Mouse (Mus musculus) limb, embryonic 10.5 days (tissue): ENCODE results near the gene Bex4. TPM values are rescaled to one million over a fixed set of nuclear protein-coding genes. Genes with fewer than 3 reads are reported as not detected.
"Not testable (repeated sequence)": the region's sequence is repeated elsewhere in the genome, so short reads cannot be mapped to it uniquely, and the experiment has no call there.

Experiments used
- DNase-seq: peaks from one replicate; pipeline ENCODE4 v3.0.0-alpha.2; 2017; ENCODE audit warnings: low spot score
- H3K27ac ChIP-seq: fragments of 300-500 bp; sonication (generic); 2 replicates; pipeline ENCODE4 v1.5.1; 2016; ENCODE audit warnings: mild to moderate bottlenecking
- H3K27me3 ChIP-seq: fragments of 300-500 bp; sonication (generic); 2 replicates; pipeline ENCODE4 v1.6.1; 2016; ENCODE audit warnings: low read depth, mild to moderate bottlenecking; ENCODE audit not compliant: poor library complexity, severe bottlenecking
- H3K36me3 ChIP-seq: fragments of 300-500 bp; sonication (generic); 2 replicates; pipeline ENCODE4 v1.6.1; 2016; ENCODE audit warnings: mild to moderate bottlenecking, moderate library complexity
- H3K4me1 ChIP-seq: fragments of 300-500 bp; sonication (generic); 2 replicates; pipeline ENCODE4 v1.6.1; 2016
- H3K4me3 ChIP-seq: fragments of 300-500 bp; sonication (generic); 2 replicates; pipeline ENCODE4 v1.5.1; 2016; ENCODE audit warnings: mild to moderate bottlenecking, moderate library complexity
- H3K9me3 ChIP-seq: fragments of 300-500 bp; sonication (generic); replicated peaks from 2 replicates; pipeline ENCODE4 v1.6.1; 2016; ENCODE audit warnings: mild to moderate bottlenecking
- WGBS: fragments of 180-500 bp; shearing (Covaris S2); methylation state at CpG from one replicate; pipeline ENCODE4 v1.1.7; 2016; 5-methylcytosine and 5-hydroxymethylcytosine counted together
- polyA plus RNA-seq: library from polyadenylated mRNA; unstranded; fragments of >200 nt; fragmentation: Nextera tagmentation; extraction: Ambion mirVana; gene quantifications from 2 replicates; pipeline ENCODE4 v1.2.1, GENCODE M21; 2016

Gene Bex4
- 67.9 and 81.2 TPM in 2 replicates for polyA plus RNA-seq

DNA sequence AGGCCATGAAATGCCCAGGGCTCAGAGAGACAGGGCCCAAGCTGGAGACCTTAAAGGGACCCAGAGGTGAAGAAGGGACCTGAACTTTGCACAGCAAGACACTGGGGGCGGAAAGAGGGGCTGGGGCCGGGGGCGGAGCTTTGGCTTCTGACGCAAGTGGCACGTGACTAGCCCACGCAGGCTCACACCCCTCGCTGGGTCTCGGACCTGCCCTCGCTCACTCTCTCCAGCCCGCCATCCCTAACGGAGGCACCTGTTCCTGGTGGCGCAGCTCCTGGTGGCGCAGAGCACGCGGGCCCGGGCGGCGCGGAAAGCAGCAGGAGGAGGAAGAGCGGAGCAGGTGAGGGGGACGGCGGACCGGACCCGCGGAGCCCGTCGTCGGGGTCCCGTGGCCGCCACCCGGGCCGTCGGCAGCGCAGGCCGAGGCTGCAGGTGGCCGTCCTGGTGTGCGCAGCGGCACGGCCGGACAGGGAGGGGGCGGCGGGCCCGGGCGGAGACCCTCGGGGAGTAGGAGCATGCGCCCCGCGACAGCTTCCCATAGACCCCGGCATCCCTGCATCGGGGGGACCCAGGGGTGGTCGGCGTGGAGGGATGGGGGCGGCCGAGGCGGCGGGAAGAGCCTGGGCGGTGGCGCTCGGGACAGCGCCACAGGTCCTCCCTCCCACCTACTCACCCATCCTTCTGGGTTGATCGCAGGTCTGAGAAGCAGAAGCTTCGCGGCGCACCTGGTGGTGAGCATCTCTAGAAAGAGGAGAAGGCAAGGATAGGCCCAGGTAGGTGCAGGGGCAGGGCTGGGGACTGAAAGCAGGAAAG is at the start of gene Bex4:
Gene Bex4 (plus strand): TSS at position 170 of the 813 bp plus-strand sequence.
- not testable (repeated sequence) for H3K27ac ChIP-seq, H3K9me3 ChIP-seq, H3K36me3 ChIP-seq, DNase-seq, H3K4me1 ChIP-seq
- 20% methylated on average over 21 of the region's 64 CpGs for WGBS
- H3K4me3 ChIP-seq = peak within 1 kb of the TSS; percentile 49
- H3K27me3 ChIP-seq = peaks cover 15% of the 10 kb centered on the region; the same call in 1 of the 2 replicates

DNA sequence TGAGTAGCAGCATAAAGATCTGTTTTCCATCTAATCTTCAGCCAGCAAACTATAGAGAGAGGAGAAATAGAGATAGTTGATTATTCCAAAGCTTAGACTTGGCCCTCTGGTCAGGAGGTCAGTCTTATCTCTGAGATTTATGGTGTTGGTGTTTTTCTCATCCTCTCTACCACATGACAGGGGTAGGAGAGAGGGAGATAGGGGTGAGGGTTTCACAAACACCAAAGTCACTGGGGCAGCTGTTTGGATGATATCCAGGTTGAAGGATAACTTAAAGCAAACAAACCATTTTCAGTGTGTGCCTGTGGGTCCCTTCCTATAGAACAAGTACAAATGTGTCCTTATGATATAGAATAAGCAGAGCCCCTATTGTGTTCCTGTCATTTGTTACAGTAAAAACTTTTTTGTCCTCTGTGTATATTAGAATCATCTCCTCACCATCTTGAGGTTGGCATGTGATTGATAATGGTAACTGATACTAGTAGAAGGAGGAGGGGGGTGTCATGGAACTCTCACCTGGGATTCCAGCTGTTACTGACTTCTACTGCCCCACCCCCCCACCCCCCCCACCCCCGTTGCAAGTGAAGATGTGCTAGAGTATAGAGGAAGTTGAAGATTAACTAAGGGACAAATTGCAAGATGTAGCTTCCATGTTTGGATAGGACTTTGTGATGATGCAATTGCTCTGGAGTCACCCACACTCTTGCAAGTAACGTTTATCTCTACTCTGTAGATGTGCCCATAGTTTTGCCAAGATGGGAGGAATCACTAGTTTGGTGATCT is 46.1 kb upstream of the Bex4 start:
- no peak for DNase-seq
- Histone ChIP-seq H3K36me3 (no peaks in the 10 kb centered on the region), H3K4me1 (no peaks in the 10 kb centered on the region), H3K27ac (no peak overlapping the region), H3K4me3 (no peak overlapping the region), H3K27me3 (peaks cover 54% of the 10 kb centered on the region), H3K9me3 (no peaks in the 10 kb centered on the region)
- WGBS = 46% methylated on average over 2 of the region's 2 CpGs

DNA sequence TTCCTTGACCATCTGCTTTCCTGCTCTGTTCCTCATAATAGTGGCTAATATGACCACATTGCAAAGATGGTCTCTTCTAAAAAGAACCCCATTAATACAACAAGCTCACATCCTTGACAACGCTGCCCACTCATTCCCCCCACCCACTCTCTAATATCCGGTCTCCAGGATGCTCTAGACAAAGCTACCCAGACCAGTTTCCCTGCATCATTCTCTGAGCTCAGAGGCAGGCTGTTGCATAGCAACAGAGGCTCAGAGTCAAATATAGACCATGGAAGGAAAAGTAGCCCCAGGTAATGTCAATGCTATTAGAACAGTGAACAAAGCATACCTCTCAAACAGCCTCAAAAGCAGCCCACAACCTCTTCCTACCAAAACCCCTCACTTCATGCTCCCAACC is 44.4 kb upstream of the Bex4 start:
- H3K27me3 ChIP-seq = peaks cover 53% of the 10 kb centered on the region
- H3K9me3 ChIP-seq = no peaks in the 10 kb centered on the region
- no peaks in the 10 kb centered on the region for H3K36me3 ChIP-seq
- no peak overlapping the region for H3K27ac ChIP-seq
- DNase-seq = no peak
- 56% methylated on average over 2 of the region's 2 CpGs for WGBS
- no peak overlapping the region for H3K4me3 ChIP-seq
- no peaks in the 10 kb centered on the region for H3K4me1 ChIP-seq

DNA sequence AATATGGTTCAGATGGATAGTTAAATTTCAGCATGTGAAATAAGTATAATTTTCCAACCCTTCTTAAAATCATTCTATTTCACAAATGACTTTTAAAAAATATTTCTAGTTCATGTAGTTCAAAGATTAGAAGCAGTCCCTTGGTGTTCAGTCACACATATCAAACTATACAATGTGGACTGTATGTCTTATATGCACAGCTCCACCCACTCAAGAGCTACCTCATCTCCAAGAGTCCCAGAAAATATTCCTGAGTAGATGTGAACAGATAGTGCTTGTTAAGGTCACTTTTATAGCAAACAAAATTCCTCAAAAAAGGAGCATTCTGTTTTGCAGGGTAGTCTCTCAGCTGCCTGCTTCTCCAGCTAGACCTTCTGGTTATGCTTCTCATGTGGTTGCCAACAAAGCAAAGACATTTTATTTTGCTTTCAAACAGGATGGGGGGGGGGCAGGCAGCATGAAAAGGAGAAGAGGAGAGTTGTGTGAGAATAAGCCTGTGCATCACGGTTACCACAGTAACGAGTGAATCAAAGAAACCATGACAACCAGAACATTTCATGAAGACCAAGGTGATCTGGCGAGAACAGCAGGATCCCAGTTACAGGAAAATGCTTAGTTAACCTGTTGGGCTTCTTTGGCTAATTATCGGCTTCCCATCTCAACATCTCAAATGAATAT is 34.6 kb upstream of the Bex4 start:
- 74% methylated on average over 4 of the region's 4 CpGs for WGBS
- no peak for DNase-seq
- no peaks in the 10 kb centered on the region for H3K36me3 ChIP-seq
- no peak overlapping the region for H3K27ac ChIP-seq
- peaks cover 36% of the 10 kb centered on the region for H3K27me3 ChIP-seq
- H3K9me3 ChIP-seq = no peaks in the 10 kb centered on the region
- H3K4me3 ChIP-seq = no peak overlapping the region
- no peaks in the 10 kb centered on the region for H3K4me1 ChIP-seq

DNA sequence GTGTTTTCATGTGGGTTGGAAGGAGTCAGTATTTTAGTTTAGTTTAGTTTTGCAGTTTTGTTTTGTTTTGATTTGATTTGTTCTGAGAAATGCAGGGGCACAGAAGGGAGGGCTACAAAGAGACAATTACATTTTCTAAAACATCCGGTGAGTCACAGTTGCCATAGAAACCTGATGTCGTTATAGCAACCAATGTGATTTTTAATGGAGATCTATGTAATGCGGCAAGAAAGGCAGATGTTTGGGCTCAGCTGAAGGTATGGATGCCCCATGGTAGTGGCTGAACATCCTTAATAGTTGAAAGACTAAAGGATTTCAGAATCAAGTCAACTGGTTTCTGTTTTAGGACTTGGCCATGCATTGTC is 34.1 kb upstream of the Bex4 start:
- H3K4me1 ChIP-seq = no peaks in the 10 kb centered on the region
- no peaks in the 10 kb centered on the region for H3K36me3 ChIP-seq
- DNase-seq = no peak
- 82% methylated on average over 3 of the region's 3 CpGs for whole genome bisulfite sequencing
- H3K4me3 ChIP-seq = no peak overlapping the region
- no peaks in the 10 kb centered on the region for H3K9me3 ChIP-seq
- no peak overlapping the region for H3K27ac ChIP-seq
- H3K27me3 ChIP-seq = peaks cover 41% of the 10 kb centered on the region

DNA sequence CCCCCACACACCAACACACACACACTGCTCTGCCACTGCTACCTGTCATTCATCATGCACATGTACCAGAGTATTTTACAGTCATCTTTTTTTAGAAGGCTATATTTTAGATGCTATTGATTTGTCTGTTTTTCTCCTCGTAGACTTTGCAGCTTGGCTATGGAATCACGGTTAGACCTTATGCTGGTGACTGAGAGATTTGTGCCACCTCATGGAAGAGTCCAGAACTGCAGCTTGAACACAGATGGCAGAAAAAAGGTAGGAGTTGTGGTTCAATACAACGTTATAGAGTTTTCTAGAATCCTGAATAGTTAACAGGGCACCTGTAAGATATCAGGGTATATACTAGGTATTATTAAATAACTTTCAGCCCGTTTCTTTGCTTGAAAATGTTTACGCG is 30.9 kb upstream of the Bex4 start:
- H3K27me3 ChIP-seq = peaks cover 64% of the 10 kb centered on the region
- peak; percentile 34 for DNase-seq
- H3K4me3 ChIP-seq = no peak overlapping the region
- 40% methylated on average over 6 of the region's 6 CpGs for WGBS
- H3K4me1 ChIP-seq = no peaks in the 10 kb centered on the region
- H3K27ac ChIP-seq = no peak overlapping the region
- no peaks in the 10 kb centered on the region for H3K9me3 ChIP-seq
- no peaks in the 10 kb centered on the region for H3K36me3 ChIP-seq

DNA sequence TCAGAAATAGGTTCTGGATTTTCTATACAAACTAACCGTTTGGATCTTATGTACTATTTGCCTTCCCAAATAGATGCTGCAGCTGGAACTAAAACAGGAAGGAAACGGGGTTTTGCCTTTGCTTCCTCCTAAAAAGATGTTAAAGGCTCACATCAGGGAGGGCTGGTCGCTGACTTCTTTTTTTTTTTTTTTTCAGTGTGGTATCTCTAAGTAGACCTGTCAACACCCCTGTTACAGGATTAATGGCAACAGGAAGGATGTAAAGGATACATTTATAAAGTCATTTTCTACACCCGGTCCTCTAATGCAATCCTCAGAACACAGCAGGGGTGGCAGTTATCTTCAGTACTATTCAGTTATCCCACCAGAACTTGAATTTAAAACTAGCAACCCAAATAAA is 23.8 kb upstream of the Bex4 start:
- Histone ChIP-seq H3K9me3 (no peaks in the 10 kb centered on the region), H3K4me3 (peak overlapping the region; percentile 53; the same call in 1 of the 2 replicates), H3K36me3 (no peaks in the 10 kb centered on the region), H3K27me3 (peaks cover 78% of the 10 kb centered on the region), H3K27ac (no peak overlapping the region), H3K4me1 (no peaks in the 10 kb centered on the region)
- no peak for DNase-seq
- WGBS = 42% methylated on average over 4 of the region's 4 CpGs

DNA sequence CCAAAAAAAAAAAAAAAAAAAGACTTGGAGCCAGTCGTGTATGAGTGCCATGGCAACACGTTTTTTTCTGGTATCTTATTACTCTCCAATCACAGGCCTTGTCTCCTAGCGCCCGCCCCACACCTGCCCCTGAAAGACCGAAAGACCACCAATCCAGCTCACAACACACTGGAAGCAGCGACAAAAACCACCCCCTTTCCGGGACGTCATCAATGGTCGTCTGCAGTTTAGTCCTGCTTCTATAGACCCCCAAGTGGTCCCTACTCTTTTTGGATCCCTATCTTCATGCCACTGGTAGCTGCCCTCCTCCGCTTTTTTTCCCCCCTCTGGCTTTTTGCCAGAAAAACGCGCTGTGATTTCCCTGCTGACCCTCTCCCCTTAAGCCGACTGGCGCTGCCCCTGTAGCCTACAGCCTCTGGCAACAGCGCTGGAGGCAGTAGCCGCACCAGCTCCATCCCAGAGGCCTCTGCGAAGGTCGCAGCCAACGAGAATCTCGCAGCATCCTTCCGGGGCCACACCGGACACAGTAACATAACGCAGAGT is 23.3 kb upstream of the Bex4 start:
- Histone ChIP-seq H3K9me3 (no peaks in the 10 kb centered on the region), H3K36me3 (no peaks in the 10 kb centered on the region)

DNA sequence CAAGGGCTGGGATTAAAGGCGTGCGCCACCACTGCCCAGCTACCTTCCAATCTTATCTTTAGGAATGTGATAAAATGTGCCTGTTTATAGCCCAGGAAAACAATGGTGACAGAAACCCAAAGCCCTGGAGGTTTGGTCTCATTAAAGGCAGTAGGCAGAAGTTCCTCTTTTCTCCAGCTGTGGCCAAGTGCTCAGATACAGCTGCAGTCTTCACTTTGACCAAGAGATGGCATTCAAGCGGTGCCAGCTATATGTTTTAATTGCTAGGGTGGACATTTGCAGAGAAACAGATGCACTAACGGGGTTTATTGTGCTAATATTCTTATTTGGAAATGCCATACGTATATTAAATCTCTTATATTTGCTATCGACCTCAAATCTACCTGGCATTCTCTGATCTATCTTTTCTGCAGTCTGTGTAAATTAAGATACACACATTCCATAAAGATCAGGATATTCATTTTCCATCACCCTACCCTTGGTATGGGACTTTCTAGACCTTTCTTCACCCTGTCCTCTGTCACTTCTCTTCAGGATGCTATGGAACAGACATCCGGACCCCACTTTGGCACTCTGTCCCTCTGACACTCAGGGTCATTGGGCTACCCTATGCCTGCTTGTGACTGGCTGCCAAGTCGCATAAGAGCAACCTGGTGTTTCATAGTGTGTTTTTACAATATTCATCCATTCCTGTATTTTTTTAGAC is 11.6 kb upstream of the Bex4 start:
- Histone ChIP-seq H3K27me3 (peaks cover 6% of the 10 kb centered on the region; the same call in 1 of the 2 replicates), H3K27ac (no peak overlapping the region), H3K4me1 (no peaks in the 10 kb centered on the region), H3K4me3 (no peak overlapping the region), H3K9me3 (no peaks in the 10 kb centered on the region), H3K36me3 (no peaks in the 10 kb centered on the region)
- 58% methylated on average over 8 of the region's 8 CpGs for WGBS
- no peak for DNase-seq

More for the DNA sequence above, 23.3 kb upstream of the Bex4 start:
- DNase-seq = peak; percentile 74
- H3K27ac ChIP-seq = peak overlapping the region; percentile 77
- 14% methylated on average over 23 of the region's 23 CpGs for WGBS
- peak overlapping the region; percentile 53 for H3K4me3 ChIP-seq
- no peaks in the 10 kb centered on the region for H3K4me1 ChIP-seq
- peaks cover 73% of the 10 kb centered on the region for H3K27me3 ChIP-seq

DNA sequence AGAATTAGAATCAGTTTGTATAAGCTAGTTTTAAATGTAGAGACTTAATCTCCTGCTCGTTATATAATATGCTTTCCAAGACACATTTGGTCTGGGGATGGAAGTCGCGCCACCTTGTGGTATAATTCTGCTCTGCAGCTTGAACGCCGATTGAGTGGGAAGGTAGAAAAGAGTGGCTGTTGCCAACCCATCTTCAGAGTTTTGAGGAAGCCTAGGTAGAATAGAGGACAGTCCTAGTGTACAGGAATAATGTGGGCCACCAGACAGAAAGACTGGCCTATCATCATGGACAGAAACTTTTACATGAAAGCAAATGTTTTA is 11.1 kb upstream of the Bex4 start:
- Histone ChIP-seq H3K27me3 (peaks cover 6% of the 10 kb centered on the region; the same call in 1 of the 2 replicates), H3K9me3 (no peaks in the 10 kb centered on the region)
- DNase-seq = peak; percentile 59

DNA sequence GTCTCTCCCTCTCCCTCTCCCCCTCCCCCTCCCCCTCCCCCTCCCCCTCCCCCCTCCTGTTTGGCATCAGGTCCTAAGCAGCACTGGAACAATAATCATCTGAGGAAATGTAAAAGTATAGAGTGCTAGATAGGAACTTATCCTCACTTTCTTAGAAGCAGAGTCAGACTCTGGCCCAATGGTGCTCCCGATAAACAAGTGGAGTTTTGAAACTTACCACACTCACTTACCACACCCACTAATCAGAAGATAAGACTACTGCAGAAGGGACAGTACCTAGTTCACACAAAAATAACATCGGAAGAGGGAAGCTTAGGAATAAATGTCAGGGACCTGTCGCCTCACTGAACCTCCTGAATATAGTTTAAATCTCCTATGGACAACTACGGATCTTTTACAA is 3.2 kb upstream of the Bex4 start:
- no peak overlapping the region for H3K27ac ChIP-seq
- no peak overlapping the region for H3K4me3 ChIP-seq
- no peaks in the 10 kb centered on the region for H3K9me3 ChIP-seq
- H3K27me3 ChIP-seq = 0 out of 2 replicates have a peak, but pooled peaks cover 15% of the 10 kb centered on the region
- H3K36me3 ChIP-seq = no peaks in the 10 kb centered on the region
- WGBS = 89% methylated on average over 4 of the region's 4 CpGs
- no peak for DNase-seq
- no peaks in the 10 kb centered on the region for H3K4me1 ChIP-seq

More for the DNA sequence above, 11.1 kb upstream of the Bex4 start:
- Histone ChIP-seq H3K36me3 (no peaks in the 10 kb centered on the region), H3K27ac (no peak overlapping the region), H3K4me1 (no peaks in the 10 kb centered on the region), H3K4me3 (no peak overlapping the region)
- 16% methylated on average over 5 of the region's 5 CpGs for WGBS

DNA sequence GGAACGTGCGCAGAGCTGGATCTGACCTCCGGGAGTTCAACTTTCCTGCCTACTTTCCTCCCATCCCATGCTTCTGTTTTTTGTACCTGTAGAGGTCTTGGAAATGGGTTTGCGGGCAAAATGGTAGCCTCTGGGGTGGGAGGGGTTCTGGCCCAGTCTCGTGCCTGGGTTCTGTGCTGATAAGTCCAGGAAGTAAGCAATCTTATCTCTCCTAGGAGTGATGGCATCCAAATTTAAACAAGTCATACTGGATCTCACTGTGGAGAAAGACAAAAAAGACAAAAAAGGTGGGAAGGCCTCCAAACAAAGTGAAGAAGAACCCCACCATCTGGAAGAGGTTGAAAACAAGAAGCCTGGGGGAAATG is 826 bp downstream of the Bex4 start:
- H3K36me3 ChIP-seq, H3K4me1 ChIP-seq, DNase-seq, H3K27ac ChIP-seq, H3K9me3 ChIP-seq: not testable (repeated sequence)
- Histone ChIP-seq H3K4me3 (peak overlapping the region; percentile 49), H3K27me3 (peaks cover 18% of the 10 kb centered on the region; the same call in 1 of the 2 replicates)
- 17% methylated on average over 5 of the region's 5 CpGs for WGBS
